Mouse (Mus musculus) cerebellum, postnatal 25 days (tissue): Measurements from ENCODE around the gene Lcn11.
A peak's percentile ranks its signal among the peaks of the same experiment; 100 is the strongest.
"Not testable (repeated sequence)": the region's sequence is repeated elsewhere in the genome, so short reads cannot be mapped to it uniquely, and the experiment has no call there.

Experiments used
- DNase-seq, 2 experiments: peaks; one replicate each; pipeline ENCODE4 v3.0.0; 2021; ENCODE audit warnings: mixed read lengths in 2 of 2

Gene Lcn11

DNA sequence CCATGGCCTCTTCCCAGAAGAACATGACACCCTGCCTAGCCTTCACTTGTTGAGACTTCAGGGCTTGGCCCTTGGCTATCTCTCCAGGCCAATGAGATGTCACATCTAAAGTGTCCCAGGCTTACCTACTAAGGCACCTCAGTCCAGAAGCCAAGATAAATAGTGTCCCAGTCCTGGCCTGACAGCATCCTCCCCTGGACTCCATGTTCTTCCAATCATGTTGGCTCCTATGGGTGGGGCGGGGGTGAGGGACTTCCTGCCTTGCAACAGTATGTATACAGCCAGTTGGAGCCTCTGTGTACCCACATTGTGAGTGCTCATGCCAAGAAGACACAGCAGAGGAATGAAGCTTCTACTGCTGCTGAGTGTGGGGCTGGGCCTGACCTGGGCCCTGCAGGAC is at the start of gene Lcn11:
Gene Lcn11, plus strand, starts transcription at position 301 of the 400 bp plus-strand sequence.
- DNase-seq: no peak

DNA sequence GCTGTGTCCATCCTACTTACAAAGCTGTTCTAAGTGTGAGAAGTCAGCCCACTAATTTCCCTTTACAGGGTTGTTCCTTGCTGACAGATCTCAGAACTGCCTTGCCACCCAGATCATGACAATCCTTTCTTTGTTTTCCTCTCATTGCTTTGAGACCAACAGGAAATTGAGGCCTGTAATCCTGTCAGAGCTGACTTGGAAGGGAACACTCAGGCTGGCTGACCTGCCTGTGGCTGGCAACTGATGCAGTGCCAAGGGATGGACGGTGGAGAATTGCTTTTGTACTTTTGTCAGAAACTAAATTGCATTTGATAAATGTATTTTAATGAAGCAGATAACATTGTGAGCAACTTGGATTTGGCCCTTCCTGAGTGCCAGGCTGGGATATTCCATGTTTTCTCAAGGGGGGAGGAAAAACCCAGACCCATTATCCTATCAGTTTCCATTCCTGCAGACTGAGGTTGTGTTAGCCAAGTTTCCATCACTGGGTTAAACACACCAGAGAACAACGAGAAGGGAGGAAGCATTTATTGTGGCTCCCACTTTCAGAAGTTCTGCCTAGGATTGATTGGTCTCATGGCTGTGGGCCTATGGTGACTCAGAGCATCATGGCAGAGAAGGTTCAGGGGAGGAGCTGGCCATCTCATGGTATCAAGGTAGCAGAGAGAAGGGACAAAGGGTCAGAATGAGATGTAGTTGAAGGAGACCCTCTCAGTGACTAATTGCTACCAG is 43.5 kb upstream of the Lcn11 start:
- DNase-seq: no peak

DNA sequence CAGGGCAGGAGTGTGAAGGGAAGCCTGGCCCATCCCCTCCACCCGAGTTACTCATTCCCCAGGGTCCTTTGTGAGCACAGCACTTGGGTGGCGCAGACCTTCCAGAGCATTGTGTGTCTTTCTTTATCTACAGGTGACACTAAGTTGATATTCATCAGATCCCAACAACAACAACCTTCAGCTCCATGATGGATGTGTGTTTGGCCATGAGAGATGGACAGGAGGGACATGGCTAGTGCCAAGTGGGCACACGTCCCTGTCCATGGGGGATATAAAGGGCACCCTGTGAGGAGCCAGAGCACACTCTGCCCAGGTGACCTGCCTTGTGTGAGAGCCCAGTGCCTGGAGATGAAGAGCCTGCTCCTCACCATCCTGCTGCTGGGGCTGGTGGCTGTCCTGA is 40.1 kb upstream of the Lcn11 start, which contains the start of gene Obp2b:
Gene Obp2b, plus strand, starts transcription at position 301 of the 400 bp plus-strand sequence.
- not testable (repeated sequence) for DNase-seq

DNA sequence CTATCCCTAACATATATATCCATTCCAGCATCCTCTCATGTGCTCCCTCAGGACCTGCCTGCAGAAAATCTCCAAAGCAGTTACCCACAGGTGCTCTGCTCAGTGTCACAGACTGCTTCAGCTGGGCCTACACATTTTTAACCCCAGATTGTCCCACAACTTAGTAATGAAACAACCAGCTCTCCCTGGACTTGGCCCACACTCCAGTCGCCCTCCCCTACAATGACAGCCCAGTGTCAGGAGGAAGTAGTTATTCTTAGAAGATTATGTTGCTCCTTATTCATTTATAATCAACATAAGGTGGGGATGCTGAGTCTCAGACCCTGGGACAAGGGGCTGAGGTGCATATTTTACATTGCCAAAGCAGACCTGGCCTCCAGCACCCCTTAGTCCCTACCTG is 35.1 kb upstream of the Lcn11 start:
- no peak for DNase-seq

DNA sequence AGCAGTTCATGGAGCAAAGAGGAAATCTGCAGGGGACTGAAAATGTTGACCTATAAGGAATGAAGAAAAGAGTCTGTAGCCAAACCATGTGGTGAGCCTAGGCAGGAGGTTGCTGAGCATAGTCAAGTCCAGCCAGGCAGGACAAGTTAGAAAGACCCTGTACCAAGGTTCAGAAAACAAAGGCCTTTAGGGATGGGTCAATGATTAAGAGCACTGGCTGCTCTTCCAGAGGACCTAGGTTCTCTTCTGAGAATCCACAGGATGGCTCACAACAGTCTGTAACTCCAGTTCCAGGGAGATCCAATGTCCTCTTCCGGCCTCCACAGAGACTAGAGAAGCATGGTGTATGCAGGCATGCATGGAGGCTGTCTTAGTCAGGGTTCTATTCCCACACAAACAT is 22.6 kb upstream of the Lcn11 start:
- no peak for DNase-seq

DNA sequence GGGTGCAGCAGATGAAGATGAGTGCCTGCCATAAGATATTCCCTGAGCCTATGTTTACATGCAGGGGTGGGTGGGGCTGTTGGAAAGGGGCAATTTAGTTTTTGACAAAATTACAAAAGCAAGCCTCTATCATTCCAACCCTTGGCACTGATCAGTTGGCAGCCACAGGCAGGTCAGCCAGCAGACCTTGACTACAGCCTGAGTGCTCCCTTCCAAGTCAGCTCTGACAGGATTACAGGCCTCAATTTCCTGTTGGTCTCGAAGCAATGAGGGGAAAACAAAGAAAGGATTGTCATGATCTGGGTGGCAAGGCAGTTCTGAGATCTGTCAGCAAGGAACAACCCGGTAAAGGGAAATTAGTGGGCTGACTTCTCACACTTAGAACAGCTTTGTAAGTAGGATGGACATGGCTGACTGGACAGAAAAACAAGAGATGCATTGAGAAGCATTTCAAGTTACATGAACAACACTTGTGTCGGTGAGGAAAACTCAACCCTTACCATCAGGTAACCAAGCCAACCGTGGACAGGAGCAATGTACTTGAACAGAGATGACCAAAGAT is 18.7 kb upstream of the Lcn11 start:
- no peak for DNase-seq

DNA sequence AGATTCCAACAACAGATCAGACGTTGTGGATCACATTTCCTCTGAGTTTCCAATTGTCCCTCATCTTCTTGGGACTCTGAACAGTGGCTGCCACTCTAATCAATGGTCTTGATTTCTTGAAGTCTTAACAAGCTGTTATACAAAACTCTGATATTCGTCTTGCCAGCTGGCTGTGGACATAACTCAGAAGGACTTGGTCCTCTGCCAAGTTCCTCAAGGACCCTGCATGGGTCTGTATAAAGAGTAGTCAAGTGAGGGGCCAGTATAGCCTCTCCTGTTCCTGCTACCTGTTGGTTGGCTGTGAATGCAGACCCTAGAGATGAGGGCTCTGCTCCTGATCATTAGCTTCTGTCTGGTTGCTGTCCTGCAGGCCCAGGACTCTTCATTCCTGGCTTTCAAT is 11.5 kb upstream of the Lcn11 start, which contains the start of gene Lcn3:
Gene Lcn3, plus strand, starts transcription at position 301 of the 400 bp plus-strand sequence.
- no peak for DNase-seq

- no peak for DNase-seq
Observed at GRCm38 (mm10) chr2:25767764-25768163, 9.1 kb upstream of the Lcn11 start.

GRCm38 (mm10) chr2:25773507-25773906 is 3.3 kb upstream of the Lcn11 start:
- DNase-seq: peak; percentile 27 to 46

DNA sequence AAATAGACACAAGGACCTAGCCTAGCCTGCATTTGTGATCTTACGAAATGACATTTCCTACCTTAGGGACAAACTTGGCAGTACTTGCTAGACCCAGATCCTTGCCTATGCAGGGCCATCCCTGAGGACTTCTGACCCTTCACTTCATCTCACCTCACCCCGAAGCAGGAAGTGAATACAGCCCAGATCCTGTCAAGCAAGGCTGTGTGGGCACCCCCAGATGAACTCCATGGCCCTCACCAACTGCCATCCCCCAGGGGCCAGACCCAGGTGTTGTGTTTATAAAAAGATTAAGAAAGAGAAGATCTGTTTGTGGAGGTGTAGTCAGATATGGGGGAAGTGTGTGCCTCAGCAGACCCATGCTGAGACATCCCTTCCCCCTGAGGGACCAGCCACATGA is 2.2 kb upstream of the Lcn11 start:
- no peak for DNase-seq

DNA sequence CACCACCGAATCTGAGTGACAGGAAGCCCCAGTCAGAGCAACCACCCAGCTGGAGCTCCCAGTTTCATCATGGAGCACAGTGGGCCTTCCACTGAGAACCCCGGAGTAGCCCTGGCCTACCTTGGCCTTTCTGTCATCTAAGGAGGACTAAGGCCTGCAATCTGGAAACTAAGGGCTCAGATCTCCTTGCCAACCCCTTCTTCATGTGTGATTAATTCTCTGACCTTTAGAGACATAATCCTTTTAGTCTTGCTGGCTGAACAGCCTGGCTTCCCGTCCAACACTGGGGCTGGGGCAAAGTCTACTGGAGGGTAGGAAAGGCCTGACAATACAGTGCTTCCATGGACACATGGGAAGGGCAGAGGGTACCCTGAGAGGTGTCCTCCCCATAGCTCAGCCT is 826 bp upstream of the Lcn11 start:
- peak in 1 of 2 experiments; percentile 19 for DNase-seq

GRCm38 (mm10) chr2:25779076-25779475 is 2.3 kb downstream of the Lcn11 start:
- DNase-seq: no peak

DNA sequence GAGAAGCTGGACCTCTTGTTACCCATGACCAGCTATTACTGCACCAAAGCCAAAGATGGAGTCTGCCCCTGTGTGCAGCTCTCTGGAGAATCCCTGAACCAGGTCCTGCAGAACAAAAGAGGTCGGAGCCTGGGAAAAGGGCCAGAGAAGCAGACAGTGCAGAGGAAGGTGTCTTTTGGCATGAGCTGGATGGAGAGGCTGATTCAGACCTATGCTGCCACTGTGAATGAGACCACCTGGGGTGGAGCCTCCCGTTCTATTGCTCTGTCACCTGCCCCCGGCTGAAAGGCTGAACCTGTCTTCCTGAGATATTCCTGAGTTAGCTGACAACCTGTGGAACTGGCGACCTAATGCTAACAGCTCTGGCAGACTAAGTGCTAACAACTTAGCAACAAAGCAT is 4.1 kb downstream of the Lcn11 start:
- peak; percentile 44 to 73 for DNase-seq

DNA sequence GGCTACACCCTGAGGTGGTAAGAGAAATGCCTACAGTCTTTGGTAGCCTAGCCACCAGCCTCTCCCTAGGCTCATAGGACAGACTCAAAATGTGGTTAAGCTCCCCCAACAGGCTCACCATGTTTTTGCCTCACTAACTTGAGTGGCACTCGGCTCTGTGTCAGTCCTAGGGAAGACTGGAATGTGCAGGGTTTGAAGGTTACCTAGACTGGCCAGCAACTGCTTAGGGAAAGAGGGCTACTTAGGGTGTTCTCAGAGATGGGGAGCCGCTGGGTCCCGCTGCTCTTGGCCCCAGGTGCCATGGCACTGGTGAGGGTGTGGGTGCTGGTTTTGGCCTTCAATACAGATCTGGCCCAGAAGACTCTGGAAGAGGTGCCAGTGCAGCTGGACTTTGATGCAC is 5.1 kb downstream of the Lcn11 start, which contains the start of gene Gm13539:
Gene Gm13539, plus strand, starts transcription at position 301 of the 400 bp plus-strand sequence.
- no peak for DNase-seq

- DNase-seq: no peak
Observed at GRCm38 (mm10) chr2:25785573-25786322, 8.9 kb downstream of the Lcn11 start.

- no peak for DNase-seq
Observed at GRCm38 (mm10) chr2:25789092-25789491, 12.3 kb downstream of the Lcn11 start.

- DNase-seq: no peak
Observed at GRCm38 (mm10) chr2:25797635-25798034, 20.8 kb downstream of the Lcn11 start.

DNA sequence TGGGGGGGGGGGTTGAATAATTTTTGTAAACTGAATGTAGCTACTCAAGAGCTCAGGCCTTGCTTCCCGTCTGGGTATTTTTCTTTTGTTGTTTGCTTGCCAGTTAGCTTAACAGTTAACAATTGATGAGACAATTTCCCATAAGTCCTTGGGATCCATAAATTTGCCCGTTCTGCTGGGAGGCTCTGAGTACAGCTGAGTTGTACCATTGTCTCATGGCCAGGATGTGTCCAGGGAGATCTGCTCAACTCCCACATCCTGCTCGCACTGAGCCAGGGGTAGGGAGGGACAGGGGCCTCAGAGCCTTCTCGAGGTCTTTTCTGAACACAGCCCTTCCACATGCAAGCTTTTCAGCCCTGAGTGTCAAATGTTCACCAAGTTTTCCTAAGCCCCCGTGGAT is 21.2 kb downstream of the Lcn11 start:
- DNase-seq: no peak

DNA sequence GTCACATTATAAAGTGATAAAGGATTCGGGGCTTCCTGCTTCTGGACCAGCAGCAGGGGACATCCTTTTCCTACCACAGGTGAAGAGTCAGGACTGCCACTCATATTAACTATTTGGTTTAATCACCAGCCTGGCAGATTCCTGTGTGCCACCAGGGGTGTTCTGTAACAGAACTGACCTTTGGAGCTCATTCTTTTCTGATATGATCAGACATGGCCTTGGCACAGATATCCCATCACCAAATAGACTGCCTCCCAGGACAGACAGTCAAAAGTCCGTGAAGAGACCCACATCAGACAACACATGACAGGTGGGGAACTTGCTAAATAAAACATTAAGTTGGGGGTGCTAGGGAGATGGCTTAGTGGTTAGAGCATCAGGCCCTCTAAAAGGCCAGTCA is 34.9 kb downstream of the Lcn11 start:
- DNase-seq: no peak

GRCm38 (mm10) chr2:25813364-25813763 is 36.5 kb downstream of the Lcn11 start:
- no peak for DNase-seq

DNA sequence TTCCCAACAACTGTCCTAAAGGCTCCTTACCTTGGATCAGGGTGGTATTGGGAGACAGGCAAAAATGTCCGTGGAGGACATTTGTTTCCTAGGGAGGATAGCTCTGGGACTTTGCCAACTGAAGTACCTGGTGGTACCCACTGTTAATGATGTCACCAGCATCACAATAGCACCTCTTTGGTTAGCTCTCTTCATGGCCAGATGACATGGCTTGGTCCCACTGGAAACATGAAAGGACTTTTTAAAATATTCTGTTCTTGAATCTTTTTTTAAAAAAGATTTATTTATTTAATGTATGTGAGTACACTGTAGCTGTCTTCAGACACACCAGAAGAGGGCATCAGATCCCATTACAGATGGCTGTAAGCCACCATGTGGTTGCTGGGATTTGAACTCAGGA is 38.9 kb downstream of the Lcn11 start, which contains the start of gene Glt6d1:
Gene Glt6d1, minus strand, starts transcription at position 101 of the 400 bp plus-strand sequence.
- DNase-seq: not testable (repeated sequence)

DNA sequence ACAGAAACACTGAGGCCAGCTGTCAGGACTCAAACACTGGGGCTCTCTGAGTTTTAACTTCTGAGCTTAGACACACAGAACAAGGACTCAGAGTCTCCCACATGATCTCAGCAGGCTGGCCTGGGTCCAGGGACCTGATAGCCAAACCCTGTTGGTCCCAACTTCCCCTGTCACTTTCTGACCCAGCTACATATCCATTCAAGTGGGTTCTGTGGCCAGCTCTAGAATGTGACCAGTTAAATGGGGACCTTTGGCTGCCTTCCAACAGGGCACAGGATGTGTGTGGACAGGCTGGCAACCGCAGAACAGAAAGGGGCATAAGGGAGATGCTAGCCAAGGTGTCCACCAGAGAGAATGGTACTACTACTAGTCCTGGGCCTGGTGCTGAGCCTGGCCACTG is 46.0 kb downstream of the Lcn11 start, which contains the start of gene Lcn9:
Gene Lcn9, plus strand, starts transcription at position 348 of the 400 bp plus-strand sequence.
- peak in 1 of 2 experiments; percentile 38 for DNase-seq

- DNase-seq: no peak
Observed at GRCm38 (mm10) chr2:25824751-25825150, 47.9 kb downstream of the Lcn11 start.
